Mouse (Mus musculus): ENCODE measurements around the gene Srgap1. TPM values are rescaled to one million over a fixed set of nuclear protein-coding genes. Genes with fewer than 3 reads are reported as not detected.

The Srgap1 gene
- polyA plus RNA-seq, 1 experiment from 2014 or later, result 7.4 TPM

DNA sequence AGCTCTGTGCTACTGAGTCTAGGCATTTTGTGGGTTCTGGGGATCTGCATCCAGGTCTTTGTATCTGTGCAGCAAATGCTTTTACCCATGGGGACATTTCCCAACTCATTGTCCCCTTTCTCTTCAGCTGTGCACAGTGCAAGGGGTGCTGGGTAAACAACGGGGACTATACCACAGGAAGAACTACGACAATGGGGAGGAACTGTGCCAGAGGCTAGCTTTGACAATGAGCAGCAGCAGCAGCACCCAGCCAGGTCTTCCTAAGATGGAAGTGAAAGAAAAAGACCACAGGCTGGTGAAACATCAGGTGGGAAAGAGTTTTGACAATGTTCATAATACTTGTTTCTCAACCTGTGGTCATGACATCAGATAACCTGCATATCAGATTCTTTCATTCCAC is 197.6 kb downstream of the Srgap1 start:
- ATAC-seq (peak; percentile 44; the same call in 1 of the 2 replicates), DNase-seq (ENCODE audit: low spot score) (no peak)
- Histone ChIP-seq H3K36me3 (ENCODE audit: insufficient read depth, low read length) (0 out of 2 replicates have a peak, but pooled peaks cover 3% of the 10 kb centered on the region), H3K9ac (replicated peaks; ENCODE audit: low read depth) (no peak overlapping the region), H3K4me1 (ENCODE audit: insufficient read depth, low read depth, low read length) (no peaks in the 10 kb centered on the region), H3K27ac (ENCODE audit: low read length) (no peak overlapping the region), H3K27me3 (replicated peaks; ENCODE audit: insufficient read depth, low read length) (no peaks in the 10 kb centered on the region), H3K4me3 (ENCODE audit: low read depth, low read length) (no peak overlapping the region), H3K9me3 (ENCODE audit: low read length) (no peaks in the 10 kb centered on the region), H3K4me2 (replicated peaks; ENCODE audit: low read depth, low read length) (no peak overlapping the region)
- 56% methylated on average over 2 of the region's 2 CpGs for WGBS
- TF ChIP-seq CTCF (IDR thresholded peaks at IDR 0.05), result no peak
- TF ChIP-seq EP300 (IDR thresholded peaks at IDR 0.05), result no peak

GRCm38 (mm10) chr10:121845677-121846076 is 201.4 kb downstream of the Srgap1 start:
- TF ChIP-seq EP300 (IDR thresholded peaks at IDR 0.05), result no peak
- TF ChIP-seq CTCF (IDR thresholded peaks at IDR 0.05), result no peak
- H3K36me3 ChIP-seq (ENCODE audit: insufficient read depth, low read length), result 0 out of 2 replicates have a peak, but pooled peaks cover 3% of the 10 kb centered on the region
- H3K27ac ChIP-seq (ENCODE audit: low read length), result no peak overlapping the region
- ATAC-seq, result no peak
- no peaks in the 10 kb centered on the region for H3K9me3 ChIP-seq (ENCODE audit: low read length)
- H3K4me2 ChIP-seq (replicated peaks; ENCODE audit: low read depth, low read length), result no peak overlapping the region
- 86% methylated on average over 7 of the region's 7 CpGs for WGBS
- DNase-seq (ENCODE audit: low spot score), result no peak
- no peak overlapping the region for H3K9ac ChIP-seq (replicated peaks; ENCODE audit: low read depth)
- no peaks in the 10 kb centered on the region for H3K4me1 ChIP-seq (ENCODE audit: insufficient read depth, low read depth, low read length)
- no peak overlapping the region for H3K4me3 ChIP-seq (ENCODE audit: low read depth, low read length)
- no peaks in the 10 kb centered on the region for H3K27me3 ChIP-seq (replicated peaks; ENCODE audit: insufficient read depth, low read length)

- Histone ChIP-seq H3K4me3 (ENCODE audit: low read depth, low read length) (peak overlapping the region; percentile 19), H3K4me2 (replicated peaks; ENCODE audit: low read depth, low read length) (peak overlapping the region; percentile 43), H3K27me3 (replicated peaks; ENCODE audit: insufficient read depth, low read length) (no peaks in the 10 kb centered on the region), H3K27ac (ENCODE audit: low read length) (peak overlapping the region; percentile 29; the same call in 1 of the 2 replicates), H3K36me3 (ENCODE audit: insufficient read depth, low read length) (no peaks in the 10 kb centered on the region), H3K9ac (replicated peaks; ENCODE audit: low read depth) (no peak overlapping the region), H3K9me3 (ENCODE audit: low read length) (no peaks in the 10 kb centered on the region), H3K4me1 (ENCODE audit: insufficient read depth, low read depth, low read length) (no peaks in the 10 kb centered on the region)
- ATAC-seq (peak; percentile 63), DNase-seq (ENCODE audit: low spot score) (peak; percentile 63)
- 61% methylated on average over 16 of the region's 16 CpGs for WGBS
- TF ChIP-seq CTCF (IDR thresholded peaks at IDR 0.05), result no peak
- TF ChIP-seq EP300 (IDR thresholded peaks at IDR 0.05), result no peak
These were observed 209.8 kb downstream of the Srgap1 start for GRCm38 (mm10) chr10:121837166-121837898.

DNA sequence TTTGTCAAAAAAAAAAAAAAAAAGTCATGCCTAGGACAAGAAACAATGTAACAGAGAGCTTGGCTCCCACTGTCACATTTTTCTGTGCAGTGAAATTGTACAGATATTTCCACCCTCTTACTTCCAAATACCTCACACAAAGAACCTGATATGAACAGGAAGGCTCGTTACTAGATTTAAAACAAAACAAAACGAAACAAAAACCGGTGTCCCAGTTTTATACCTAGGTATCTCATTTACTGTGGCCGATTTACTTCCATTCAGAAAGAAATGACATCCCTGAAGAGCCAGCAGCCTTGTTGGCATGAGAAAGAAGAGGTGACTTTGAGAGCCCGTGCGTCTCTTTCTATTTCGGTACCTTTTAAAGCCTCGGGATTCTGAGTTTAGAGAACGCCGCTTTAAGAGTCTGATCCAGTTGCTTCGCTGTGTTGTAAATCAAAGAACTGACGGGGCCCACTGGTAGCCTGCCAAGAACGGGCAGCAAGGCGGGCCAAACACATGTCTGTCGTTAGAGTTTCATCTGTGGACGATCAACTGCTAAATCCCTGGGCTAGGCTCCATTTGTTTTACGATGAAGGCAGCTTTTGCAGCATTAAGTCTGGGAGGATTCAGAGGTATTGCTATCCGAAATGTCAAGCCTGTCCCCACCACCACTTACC is 210.5 kb downstream of the Srgap1 start:
- Histone ChIP-seq H3K9ac (replicated peaks; ENCODE audit: low read depth) (no peak overlapping the region; the same call in 1 of the 2 replicates), H3K4me1 (ENCODE audit: insufficient read depth, low read depth, low read length) (no peaks in the 10 kb centered on the region), H3K27me3 (replicated peaks; ENCODE audit: insufficient read depth, low read length) (no peaks in the 10 kb centered on the region), H3K4me3 (ENCODE audit: low read depth, low read length) (peak overlapping the region; percentile 19), H3K36me3 (ENCODE audit: insufficient read depth, low read length) (no peaks in the 10 kb centered on the region), H3K4me2 (replicated peaks; ENCODE audit: low read depth, low read length) (peak overlapping the region; percentile 43), H3K27ac (ENCODE audit: low read length) (peak overlapping the region; percentile 29; the same call in 1 of the 2 replicates), H3K9me3 (ENCODE audit: low read length) (no peaks in the 10 kb centered on the region)
- ATAC-seq (peak; percentile 73), DNase-seq (ENCODE audit: low spot score) (peak; percentile 71)
- WGBS, result 50% methylated on average over 18 of the region's 18 CpGs
- no peak for TF ChIP-seq EP300 (IDR thresholded peaks at IDR 0.05)
- TF ChIP-seq CTCF (IDR thresholded peaks at IDR 0.05), result no peak

- Histone ChIP-seq H3K4me3 (ENCODE audit: low read depth, low read length) (no peak overlapping the region), H3K4me2 (replicated peaks; ENCODE audit: low read depth, low read length) (no peak overlapping the region), H3K27me3 (replicated peaks; ENCODE audit: insufficient read depth, low read length) (no peaks in the 10 kb centered on the region), H3K36me3 (ENCODE audit: insufficient read depth, low read length) (no peaks in the 10 kb centered on the region), H3K27ac (ENCODE audit: low read length) (no peak overlapping the region), H3K9ac (replicated peaks; ENCODE audit: low read depth) (no peak overlapping the region), H3K9me3 (ENCODE audit: low read length) (no peaks in the 10 kb centered on the region), H3K4me1 (ENCODE audit: insufficient read depth, low read depth, low read length) (no peaks in the 10 kb centered on the region)
- 87% methylated on average over 5 of the region's 5 CpGs for WGBS
- TF ChIP-seq CTCF (IDR thresholded peaks at IDR 0.05), result peak; percentile 35; the same call in 1 of the 2 replicates
- no peak for TF ChIP-seq EP300 (IDR thresholded peaks at IDR 0.05)
- no peak for DNase-seq (ENCODE audit: low spot score)
- no peak for ATAC-seq
These were observed 213.7 kb downstream of the Srgap1 start for GRCm38 (mm10) chr10:121833443-121833842.
